Mouse (Mus musculus) forebrain, postnatal 0 days (tissue): ENCODE measurements around the gene Gm10722. TPM values are rescaled to one million over a fixed set of nuclear protein-coding genes. Genes with fewer than 3 reads are reported as not detected.
"Not testable (repeated sequence)": the region's sequence is repeated elsewhere in the genome, so short reads cannot be mapped to it uniquely, and the experiment has no call there.

Experiments used
- ATAC-seq: fragments of 200-750 bp; cut with Nextera tagmentation; 2 replicates; pipeline ENCODE4 v1.8.0; 2017; ENCODE audit warnings: mild to moderate bottlenecking, moderate library complexity
- DNase-seq: peaks from one replicate; pipeline ENCODE4 v3.0.0-alpha.2; 2015
- H3K27ac ChIP-seq: fragments of 300-500 bp; sonication (generic); 2 replicates; pipeline ENCODE4 v1.5.1; 2014; ENCODE audit warnings: low read depth, mild to moderate bottlenecking, antibody characterized with exemption, low read length, moderate library complexity, mixed read lengths
- H3K27me3 ChIP-seq: fragments of 300-500 bp; sonication (generic); 2 replicates; pipeline ENCODE4 v1.6.1; 2014; ENCODE audit warnings: mild to moderate bottlenecking, low read length, mixed read lengths; ENCODE audit not compliant: insufficient read depth
- H3K36me3 ChIP-seq: fragments of 300-500 bp; sonication (generic); 2 replicates; pipeline ENCODE4 v1.6.1; 2014; ENCODE audit warnings: mild to moderate bottlenecking, moderate library complexity; ENCODE audit not compliant: insufficient read depth
- H3K4me1 ChIP-seq: fragments of 300-500 bp; sonication (generic); 2 replicates; pipeline ENCODE4 v1.6.1; 2014; ENCODE audit warnings: antibody characterized with exemption; ENCODE audit not compliant: insufficient read depth
- H3K4me2 ChIP-seq: fragments of 300-500 bp; sonication (generic); 2 replicates; pipeline ENCODE4 v1.6.1; 2014; ENCODE audit warnings: low read depth, mild to moderate bottlenecking, moderate library complexity
- H3K4me3 ChIP-seq: fragments of 300-500 bp; sonication (generic); 2 replicates; pipeline ENCODE4 v1.5.1; 2014; ENCODE audit warnings: low read depth, low read length, mixed read lengths
- H3K9ac ChIP-seq: fragments of 300-500 bp; sonication (generic); 2 replicates; pipeline ENCODE4 v1.6.1; 2014; ENCODE audit warnings: mild to moderate bottlenecking
- H3K9me3 ChIP-seq: fragments of 300-500 bp; sonication (generic); 2 replicates; pipeline ENCODE4 v1.6.1; 2016; ENCODE audit warnings: low read length
- WGBS: fragments of 180-500 bp; shearing (Covaris S2); extraction: QIAGEN DNeasy Blood & Tissue Kit; methylation state at CpG from one replicate; pipeline ENCODE4 v1.1.7; 2014; 5-methylcytosine and 5-hydroxymethylcytosine counted together
- polyA plus RNA-seq: library from polyadenylated mRNA; unstranded; fragments of >200 nt; fragmentation: Nextera tagmentation; extraction: Ambion mirVana; gene quantifications from 2 replicates; pipeline ENCODE4 v1.2.1, GENCODE M21; 2015
- total RNA-seq: library from RNA; depleted of rRNA; stranded (reverse); fragments of >200 nt; gene quantifications from 2 replicates; pipeline ENCODE4 v1.2.3, GENCODE M21; 2014

The Gm10722 gene
- total and polyA plus RNA-seq, 2 experiments from 2014 or later, result not detected

- not testable (repeated sequence) for H3K4me2 ChIP-seq, H3K4me3 ChIP-seq, H3K9me3 ChIP-seq, ATAC-seq, H3K27me3 ChIP-seq, H3K27ac ChIP-seq, H3K4me1 ChIP-seq, H3K36me3 ChIP-seq, DNase-seq, H3K9ac ChIP-seq
- 72% methylated on average over 4 of the region's 6 CpGs for WGBS
Observed at GRCm38 (mm10) chr9:3025653-3026052, 24.9 kb downstream of the Gm10722 start.

DNA sequence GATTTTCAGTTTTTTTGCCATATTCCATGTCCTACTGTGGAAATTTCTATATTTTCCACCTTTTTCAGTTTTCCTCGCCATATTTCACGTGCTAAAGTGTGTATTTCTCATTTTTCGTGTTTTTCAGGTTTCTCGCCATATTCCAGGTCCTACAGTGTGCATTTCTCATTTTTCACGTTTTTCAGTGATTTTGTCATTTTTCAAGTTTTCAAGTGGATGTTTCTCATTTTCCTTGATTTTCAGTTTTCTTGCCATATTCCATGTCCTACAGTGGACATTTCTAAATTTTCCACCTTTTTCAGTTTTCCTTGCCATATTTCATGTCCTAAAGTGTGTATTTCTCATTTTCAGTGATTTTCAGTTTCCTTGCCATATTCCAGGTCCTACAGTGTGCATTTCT, 25.4 kb downstream of the Gm10722 start:
- DNase-seq, H3K36me3 ChIP-seq, H3K4me2 ChIP-seq, H3K27me3 ChIP-seq, ATAC-seq, H3K27ac ChIP-seq, H3K4me3 ChIP-seq, H3K9ac ChIP-seq, H3K9me3 ChIP-seq, H3K4me1 ChIP-seq: not testable (repeated sequence)
- 81% methylated on average over 5 of the region's 5 CpGs for WGBS

GRCm38 (mm10) chr9:3026741-3027140, 26.0 kb downstream of the Gm10722 start:
- not testable (repeated sequence) for H3K4me1 ChIP-seq, H3K9me3 ChIP-seq, H3K9ac ChIP-seq, H3K27me3 ChIP-seq, H3K27ac ChIP-seq, H3K4me2 ChIP-seq, H3K36me3 ChIP-seq, ATAC-seq, DNase-seq, H3K4me3 ChIP-seq
- WGBS, result 71% methylated on average over 9 of the region's 9 CpGs

DNA sequence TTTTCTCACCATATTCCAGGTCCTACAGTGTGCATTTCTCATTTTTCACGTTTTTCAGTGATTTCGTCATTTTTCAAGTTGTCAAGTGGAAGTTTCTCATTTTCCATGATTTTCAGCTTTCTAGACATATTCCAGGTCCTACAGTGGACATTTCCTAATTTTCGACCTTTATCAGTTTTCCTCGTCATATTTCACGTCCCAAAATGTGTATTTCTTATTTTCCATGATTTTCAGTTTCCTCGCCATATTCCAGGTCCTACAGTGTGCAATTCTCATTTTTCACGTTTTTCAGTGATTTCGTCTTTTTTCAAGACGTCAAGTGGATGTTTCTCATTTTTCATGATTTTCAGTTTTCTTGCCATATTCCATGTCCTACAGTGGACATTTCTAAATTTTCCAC, 26.5 kb downstream of the Gm10722 start:
- not testable (repeated sequence) for H3K27ac ChIP-seq, H3K4me2 ChIP-seq, H3K36me3 ChIP-seq, H3K4me3 ChIP-seq, H3K4me1 ChIP-seq, H3K9me3 ChIP-seq, H3K9ac ChIP-seq, H3K27me3 ChIP-seq
- 76% methylated on average over 9 of the region's 9 CpGs for WGBS
- peak; percentile 52 for DNase-seq
- ATAC-seq, result 0 out of 2 replicates have a peak, but pooled peaks have one; percentile 7

DNA sequence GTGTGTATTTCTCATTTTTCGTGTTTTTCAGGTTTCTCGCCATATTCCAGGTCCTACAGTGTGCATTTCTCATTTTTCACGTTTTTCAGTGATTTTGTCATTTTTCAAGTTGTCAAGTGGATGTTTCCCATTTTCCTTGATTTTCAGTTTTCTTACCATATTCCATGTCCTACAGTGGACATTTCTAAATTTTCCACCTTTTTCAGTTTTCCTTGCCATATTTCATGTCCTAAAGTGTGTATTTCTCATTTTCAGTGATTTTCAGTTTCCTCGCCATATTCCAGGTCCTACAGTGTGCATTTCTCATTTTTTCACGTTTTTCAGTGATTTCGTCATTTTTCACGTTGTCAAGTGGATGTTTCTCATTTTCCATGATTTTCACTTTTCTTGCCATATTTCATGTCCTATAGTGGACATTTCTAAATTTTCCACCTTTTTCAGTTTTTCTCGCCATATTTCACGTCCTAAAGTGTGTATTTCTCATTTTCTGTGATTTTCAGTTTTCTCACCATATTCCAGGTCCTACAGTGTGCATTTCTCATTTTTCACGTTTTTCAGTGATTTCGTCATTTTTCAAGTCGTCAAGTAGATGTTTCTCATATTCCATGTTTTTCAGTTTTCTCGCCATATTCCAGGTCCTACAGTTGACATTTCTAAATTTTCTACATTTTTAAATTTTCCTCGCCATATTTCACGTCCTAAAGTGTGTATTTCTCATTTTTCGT, 28.7 kb downstream of the Gm10722 start:
- ATAC-seq, H3K27ac ChIP-seq, H3K27me3 ChIP-seq, H3K9me3 ChIP-seq, DNase-seq, H3K36me3 ChIP-seq, H3K4me3 ChIP-seq, H3K4me2 ChIP-seq, H3K9ac ChIP-seq, H3K4me1 ChIP-seq: not testable (repeated sequence)
- 70% methylated on average over 11 of the region's 16 CpGs for WGBS

DNA sequence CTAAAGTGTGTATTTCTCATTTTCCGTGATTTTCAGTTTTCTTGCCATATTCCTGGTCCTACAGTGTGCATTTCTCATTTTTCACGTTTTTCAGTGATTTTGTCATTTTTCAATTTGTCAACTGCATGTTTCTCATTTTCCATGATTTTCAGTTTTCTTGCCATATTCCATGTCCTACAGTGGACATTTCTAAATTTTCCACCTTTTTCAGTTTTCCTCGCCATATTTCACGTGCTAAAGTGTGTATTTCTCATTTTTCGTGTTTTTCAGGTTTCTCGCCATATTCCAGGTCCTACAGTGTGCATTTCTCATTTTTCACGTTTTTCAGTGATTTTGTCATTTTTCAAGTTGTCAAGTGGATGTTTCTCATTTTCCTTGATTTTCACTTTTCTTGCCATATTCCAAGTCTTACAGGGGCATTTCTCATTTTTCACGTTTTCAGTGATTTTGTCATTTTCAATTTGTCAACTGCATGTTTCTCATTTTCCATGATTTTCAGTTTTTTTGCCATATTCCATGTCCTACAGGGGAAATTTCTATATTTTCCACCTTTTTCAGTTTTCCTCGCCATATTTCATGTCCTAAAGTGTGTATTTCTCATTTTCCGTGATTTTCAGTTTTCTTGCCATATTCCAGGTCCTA, 30.1 kb downstream of the Gm10722 start:
- not testable (repeated sequence) for H3K9me3 ChIP-seq, H3K4me1 ChIP-seq, H3K27ac ChIP-seq, H3K36me3 ChIP-seq, H3K4me3 ChIP-seq, H3K4me2 ChIP-seq, H3K27me3 ChIP-seq, H3K9ac ChIP-seq
- DNase-seq (peak; percentile 91), ATAC-seq (0 out of 2 replicates have a peak, but pooled peaks have one; percentile 28)
- 69% methylated on average over 2 of the region's 10 CpGs for WGBS

- not testable (repeated sequence) for H3K4me2 ChIP-seq
- no CpG with 5 or more reads among the region's 8 CpGs for WGBS
Observed at GRCm38 (mm10) chr9:3034299-3034698, 33.6 kb downstream of the Gm10722 start, which contains the start of gene Gm17535. Gene Gm17535, plus strand, starts transcription at chr9:3034599.

GRCm38 (mm10) chr9:3036577-3036976, 35.9 kb downstream of the Gm10722 start, which contains the start of gene Gm10715:
Gene Gm10715, plus strand, starts transcription at chr9:3036877.
- H3K4me2 ChIP-seq, H3K9me3 ChIP-seq, H3K27ac ChIP-seq, H3K9ac ChIP-seq, H3K4me1 ChIP-seq, H3K27me3 ChIP-seq, ATAC-seq, H3K36me3 ChIP-seq, DNase-seq, H3K4me3 ChIP-seq: not testable (repeated sequence)
- WGBS, result 85% methylated on average over 6 of the region's 8 CpGs

More at GRCm38 (mm10) chr9:3034299-3034698, 33.6 kb downstream of the Gm10722 start, which contains the start of gene Gm17535:
- H3K4me1 ChIP-seq, H3K9ac ChIP-seq, ATAC-seq, H3K9me3 ChIP-seq, H3K27ac ChIP-seq, H3K36me3 ChIP-seq, DNase-seq, H3K27me3 ChIP-seq, H3K4me3 ChIP-seq: not testable (repeated sequence)

GRCm38 (mm10) chr9:3038161-3038560, 37.4 kb downstream of the Gm10722 start:
- not testable (repeated sequence) for H3K9me3 ChIP-seq, H3K27ac ChIP-seq, H3K27me3 ChIP-seq, H3K4me1 ChIP-seq, H3K4me3 ChIP-seq, ATAC-seq, H3K36me3 ChIP-seq, H3K4me2 ChIP-seq, H3K9ac ChIP-seq
- WGBS, result 65% methylated on average over 4 of the region's 4 CpGs
- DNase-seq, result peak; percentile 1
